Mouse (Mus musculus) forebrain, embryonic 15.5 days (tissue): ENCODE data around the gene Fam227b. TPM values are rescaled to one million over a fixed set of nuclear protein-coding genes. Genes with fewer than 3 reads are reported as not detected.

Experiments used
- ATAC-seq: fragments of 200-750 bp; cut with Nextera tagmentation; replicated peaks from 2 replicates; pipeline ENCODE4 v1.8.0; 2017; ENCODE audit warnings: mild to moderate bottlenecking, moderate TSS enrichment, moderate library complexity
- H3K27ac ChIP-seq: fragments of 300-500 bp; sonication (generic); replicated peaks from 2 replicates; pipeline ENCODE4 v1.5.1; 2015; ENCODE audit warnings: mild to moderate bottlenecking, inconsistent platforms
- H3K27me3 ChIP-seq: fragments of 300-500 bp; sonication (generic); 2 replicates; pipeline ENCODE4 v1.6.1; 2015; ENCODE audit warnings: inconsistent platforms
- H3K36me3 ChIP-seq: fragments of 300-500 bp; sonication (generic); 2 replicates; pipeline ENCODE4 v1.6.1; 2015; ENCODE audit warnings: mild to moderate bottlenecking, inconsistent platforms
- H3K4me1 ChIP-seq: fragments of 300-500 bp; sonication (generic); 2 replicates; pipeline ENCODE4 v1.6.1; 2015; ENCODE audit warnings: inconsistent platforms
- H3K4me2 ChIP-seq: fragments of 300-500 bp; sonication (generic); replicated peaks from 2 replicates; pipeline ENCODE4 v1.6.1; 2015; ENCODE audit warnings: mild to moderate bottlenecking, inconsistent platforms
- H3K4me3 ChIP-seq: fragments of 300-500 bp; sonication (generic); 2 replicates; pipeline ENCODE4 v1.5.1; 2015; ENCODE audit warnings: mild to moderate bottlenecking, inconsistent platforms
- H3K9ac ChIP-seq: fragments of 300-500 bp; sonication (generic); replicated peaks from 2 replicates; pipeline ENCODE4 v1.6.1; 2015; ENCODE audit warnings: mild to moderate bottlenecking, inconsistent platforms
- H3K9me3 ChIP-seq: fragments of 300-500 bp; sonication (generic); 2 replicates; pipeline ENCODE4 v1.6.1; 2016; ENCODE audit warnings: inconsistent platforms
- WGBS: fragments of 180-500 bp; shearing (Covaris S2); methylation state at CpG from one replicate; pipeline ENCODE4 v1.1.7; 2015; ENCODE audit warnings: mixed read lengths; 5-methylcytosine and 5-hydroxymethylcytosine counted together
- polyA plus RNA-seq: library from polyadenylated mRNA; unstranded; fragments of >200 nt; fragmentation: Nextera tagmentation; extraction: Ambion mirVana; gene quantifications from 2 replicates; pipeline ENCODE4 v1.2.1, GENCODE M21; 2015

Gene Fam227b
- polyA plus RNA-seq: not detected in 2 replicates

- Histone ChIP-seq H3K9me3 (no peaks in the 10 kb centered on the region), H3K27me3 (no peaks in the 10 kb centered on the region), H3K36me3 (0 out of 2 replicates have a peak, but pooled peaks cover 3% of the 10 kb centered on the region), H3K4me2 (peak within 1 kb of the TSS; percentile 51), H3K4me3 (peak within 1 kb of the TSS; percentile 81), H3K27ac (peak within 1 kb of the TSS; percentile 87), H3K9ac (peak within 1 kb of the TSS; percentile 79), H3K4me1 (peaks cover 12% of the 10 kb centered on the region)
- ATAC-seq: peak; percentile 100
- under 1% methylated on average over 57 of the region's 57 CpGs for WGBS
These were observed at the start of gene Fam227b, which contains the start of gene Dtwd1 for GRCm38 (mm10) chr2:126151855-126152571. Gene Fam227b (minus strand): TSS chr2:126152004. Gene Dtwd1 (plus strand): TSS chr2:126152141.

- no peak overlapping the region for H3K4me2 ChIP-seq
- H3K4me3 ChIP-seq: no peak overlapping the region
- ATAC-seq: no peak
- H3K4me1 ChIP-seq: no peaks in the 10 kb centered on the region
- H3K9ac ChIP-seq: no peak overlapping the region
- no peaks in the 10 kb centered on the region for H3K9me3 ChIP-seq
- H3K36me3 ChIP-seq: no peaks in the 10 kb centered on the region
- no peaks in the 10 kb centered on the region for H3K27me3 ChIP-seq
- no peak overlapping the region for H3K27ac ChIP-seq
- 95% methylated on average over 3 of the region's 3 CpGs for WGBS
These were observed 47.2 kb upstream of the Fam227b start for GRCm38 (mm10) chr2:126198971-126199370.

GRCm38 (mm10) chr2:126195631-126196356 lies 44.0 kb upstream of the Fam227b start:
- no peak for ATAC-seq
- no peaks in the 10 kb centered on the region for H3K36me3 ChIP-seq
- H3K4me3 ChIP-seq: no peak overlapping the region
- H3K9ac ChIP-seq: no peak overlapping the region
- WGBS: 56% methylated on average over 12 of the region's 12 CpGs
- no peak overlapping the region for H3K4me2 ChIP-seq
- H3K4me1 ChIP-seq: no peaks in the 10 kb centered on the region
- no peaks in the 10 kb centered on the region for H3K9me3 ChIP-seq
- H3K27me3 ChIP-seq: no peaks in the 10 kb centered on the region
- no peak overlapping the region for H3K27ac ChIP-seq

- no peaks in the 10 kb centered on the region for H3K4me1 ChIP-seq
- no peak overlapping the region for H3K4me2 ChIP-seq
- no peaks in the 10 kb centered on the region for H3K36me3 ChIP-seq
- no peaks in the 10 kb centered on the region for H3K9me3 ChIP-seq
- no peak overlapping the region for H3K9ac ChIP-seq
- no peak overlapping the region for H3K4me3 ChIP-seq
- H3K27ac ChIP-seq: no peak overlapping the region
- ATAC-seq: no peak
- no peaks in the 10 kb centered on the region for H3K27me3 ChIP-seq
- 84% methylated on average over 2 of the region's 2 CpGs for WGBS
These were observed 40.3 kb upstream of the Fam227b start for GRCm38 (mm10) chr2:126192129-126192528.

GRCm38 (mm10) chr2:126191306-126191705 lies 39.5 kb upstream of the Fam227b start:
- no peak overlapping the region for H3K9ac ChIP-seq
- no peak for ATAC-seq
- no peaks in the 10 kb centered on the region for H3K27me3 ChIP-seq
- no peak overlapping the region for H3K4me3 ChIP-seq
- no peaks in the 10 kb centered on the region for H3K4me1 ChIP-seq
- 79% methylated on average over 4 of the region's 4 CpGs for WGBS
- H3K4me2 ChIP-seq: no peak overlapping the region
- no peaks in the 10 kb centered on the region for H3K9me3 ChIP-seq
- H3K36me3 ChIP-seq: no peaks in the 10 kb centered on the region
- no peak overlapping the region for H3K27ac ChIP-seq

- no peak overlapping the region for H3K4me3 ChIP-seq
- H3K4me2 ChIP-seq: no peak overlapping the region
- H3K9me3 ChIP-seq: no peaks in the 10 kb centered on the region
- H3K27me3 ChIP-seq: no peaks in the 10 kb centered on the region
- no peak overlapping the region for H3K27ac ChIP-seq
- ATAC-seq: no peak
- WGBS: 100% methylated on average over 1 of the region's 1 CpGs
- H3K4me1 ChIP-seq: no peaks in the 10 kb centered on the region
- no peaks in the 10 kb centered on the region; the same call in 1 of the 2 replicates for H3K36me3 ChIP-seq
- H3K9ac ChIP-seq: no peak overlapping the region
These were observed 19.6 kb upstream of the Fam227b start for GRCm38 (mm10) chr2:126171427-126171826.

GRCm38 (mm10) chr2:126166848-126167617 lies 15.2 kb upstream of the Fam227b start:
- Histone ChIP-seq H3K27ac (no peak overlapping the region), H3K9ac (no peak overlapping the region), H3K4me1 (no peaks in the 10 kb centered on the region), H3K4me3 (no peak overlapping the region), H3K36me3 (peaks cover 20% of the 10 kb centered on the region), H3K9me3 (no peaks in the 10 kb centered on the region), H3K27me3 (no peaks in the 10 kb centered on the region), H3K4me2 (no peak overlapping the region)
- 77% methylated on average over 8 of the region's 8 CpGs for WGBS
- ATAC-seq: no peak

GRCm38 (mm10) chr2:126166335-126166734 lies 14.5 kb upstream of the Fam227b start:
- no peak overlapping the region for H3K9ac ChIP-seq
- no peaks in the 10 kb centered on the region for H3K9me3 ChIP-seq
- no peak for ATAC-seq
- peaks cover 26% of the 10 kb centered on the region for H3K36me3 ChIP-seq
- no peak overlapping the region for H3K27ac ChIP-seq
- H3K4me2 ChIP-seq: no peak overlapping the region
- H3K27me3 ChIP-seq: no peaks in the 10 kb centered on the region
- H3K4me1 ChIP-seq: no peaks in the 10 kb centered on the region
- H3K4me3 ChIP-seq: no peak overlapping the region

- no peak for ATAC-seq
- Histone ChIP-seq H3K4me3 (no peak overlapping the region), H3K4me2 (no peak overlapping the region), H3K9ac (no peak overlapping the region), H3K4me1 (no peaks in the 10 kb centered on the region), H3K36me3 (peaks cover 35% of the 10 kb centered on the region), H3K9me3 (no peaks in the 10 kb centered on the region), H3K27ac (no peak overlapping the region), H3K27me3 (no peaks in the 10 kb centered on the region)
- 91% methylated on average over 5 of the region's 5 CpGs for WGBS
These were observed 13.6 kb upstream of the Fam227b start for GRCm38 (mm10) chr2:126165277-126166018.

GRCm38 (mm10) chr2:126147723-126148122 lies 4.1 kb downstream of the Fam227b start:
- Histone ChIP-seq H3K4me3 (no peak overlapping the region), H3K27me3 (no peaks in the 10 kb centered on the region)

GRCm38 (mm10) chr2:126094616-126095015 lies 57.2 kb downstream of the Fam227b start:
- Histone ChIP-seq H3K4me1 (no peaks in the 10 kb centered on the region), H3K9ac (no peak overlapping the region), H3K27me3 (no peaks in the 10 kb centered on the region), H3K36me3 (no peaks in the 10 kb centered on the region), H3K4me2 (no peak overlapping the region), H3K9me3 (no peaks in the 10 kb centered on the region), H3K27ac (no peak overlapping the region), H3K4me3 (no peak overlapping the region)
- WGBS: 90% methylated on average over 4 of the region's 4 CpGs
- no peak for ATAC-seq

More at GRCm38 (mm10) chr2:126147723-126148122, 4.1 kb downstream of the Fam227b start:
- Histone ChIP-seq H3K27ac (no peak overlapping the region), H3K9ac (no peak overlapping the region), H3K36me3 (no peaks in the 10 kb centered on the region), H3K4me1 (peaks cover 1% of the 10 kb centered on the region), H3K9me3 (no peaks in the 10 kb centered on the region), H3K4me2 (no peak overlapping the region)
- no peak for ATAC-seq
